Mouse (Mus musculus) heart, adult 2 months (tissue): ENCODE results near the gene Mllt3. TPM values are rescaled to one million over a fixed set of nuclear protein-coding genes. Genes with fewer than 3 reads are reported as not detected.

ENCODE experiments used
- DNase-seq, 2 experiments: peaks; one replicate each; pipeline ENCODE4 v3.0.0; 2021
- H3K27ac ChIP-seq: fragments of 200-600 bp; 2 replicates; pipeline ENCODE4 v1.8.1; 2022
- H3K27me3 ChIP-seq: fragments of 200-500 bp; 2 replicates; pipeline ENCODE4 v1.6.1; 2012; ENCODE audit warnings: mild to moderate bottlenecking, low read length, inconsistent platforms, mixed read lengths; ENCODE audit not compliant: control insufficient read depth, insufficient read depth
- H3K36me3 ChIP-seq: fragments of 200-500 bp; 2 replicates; pipeline ENCODE4 v1.6.1; 2012; ENCODE audit warnings: low read length, inconsistent platforms; ENCODE audit not compliant: control insufficient read depth, insufficient read depth
- H3K4me1 ChIP-seq: fragments of 200-500 bp; 2 replicates; pipeline ENCODE4 v1.6.1; 2011; ENCODE audit warnings: low read length; ENCODE audit not compliant: control insufficient read depth, insufficient read depth
- H3K4me3 ChIP-seq: fragments of 200-600 bp; 2 replicates; pipeline ENCODE4 v1.8.1; 2022
- H3K79me2 ChIP-seq: fragments of 200-500 bp; replicated peaks from 2 replicates; pipeline ENCODE4 v1.6.1; 2012; ENCODE audit warnings: mild to moderate bottlenecking, inconsistent platforms, low read length, moderate library complexity, mixed read lengths; ENCODE audit not compliant: control insufficient read depth, insufficient read depth
- H3K9ac ChIP-seq: fragments of 200-500 bp; 2 replicates; pipeline ENCODE4 v1.6.1; 2012; ENCODE audit warnings: low read depth, mild to moderate bottlenecking, control low read depth, inconsistent platforms, low read length, mixed read lengths
- CTCF ChIP-seq: fragments of 200-600 bp; IDR thresholded peaks from 2 replicates; pipeline ENCODE4 v1.8.1; 2022; ENCODE audit warnings: antibody characterized with exemption, mild to moderate bottlenecking, moderate library complexity
- EP300 ChIP-seq: fragments of 200-500 bp; IDR thresholded peaks from 2 replicates; pipeline ENCODE4 v1.6.1; 2011; ENCODE audit warnings: low read depth, low read length, control low read depth; ENCODE audit not compliant: insufficient read depth
- POLR2A ChIP-seq: fragments of 200-500 bp; IDR thresholded peaks from 2 replicates; pipeline ENCODE4 v1.6.1; 2011; ENCODE audit warnings: mild to moderate bottlenecking, low read depth, low read length, control low read depth; ENCODE audit not compliant: insufficient read depth
- WGBS: fragments of 180-500 bp; shearing (Covaris S2); methylation state at CpG from one replicate; pipeline ENCODE4 v1.1.7; 2018; 5-methylcytosine and 5-hydroxymethylcytosine counted together
- intact Hi-C: fragments of 180-260 bp; cut with DNase I; formaldehyde crosslinking; loops from one replicate; pipeline ENCODE4 v1.15.1; 2025
- polyA plus RNA-seq: library from polyadenylated mRNA; depleted of rRNA; stranded (reverse); fragments of >200 nt; gene quantifications from 2 replicates; pipeline ENCODE4 v1.2.3, GENCODE M21; 2012
- total RNA-seq, 2 experiments: library from RNA; stranded (reverse); gene quantifications; 2 replicates each; pipeline ENCODE4 v1.2.3; 2021

Mllt3 gene
- total and polyA plus RNA-seq, 3 experiments: 3.8 to 15.2 (median 11.0) TPM

- Histone ChIP-seq H3K4me3 (no peak overlapping the region), H3K27me3 (no peaks in the 10 kb centered on the region), H3K27ac (no peak overlapping the region), H3K36me3 (no peaks in the 10 kb centered on the region), H3K9ac (no peak overlapping the region), H3K79me2 (no peaks in the 10 kb centered on the region; the same call in 1 of the 2 replicates), H3K4me1 (no peaks in the 10 kb centered on the region)
- WGBS: 86% methylated on average over 2 of the region's 2 CpGs
- TF ChIP-seq EP300 (no peak), POLR2A (no peak)
- DNase-seq: no peak
- intact Hi-C loops: no loop called here
Observed at GRCm38 (mm10) chr4:87880297-87880696, 152.9 kb downstream of the Mllt3 start.

GRCm38 (mm10) chr4:87878701-87879100 lies 154.5 kb downstream of the Mllt3 start:
- Histone ChIP-seq H3K36me3 (no peaks in the 10 kb centered on the region), H3K79me2 (no peaks in the 10 kb centered on the region; the same call in 1 of the 2 replicates), H3K4me1 (no peaks in the 10 kb centered on the region), H3K27ac (no peak overlapping the region), H3K27me3 (no peaks in the 10 kb centered on the region), H3K9ac (no peak overlapping the region), H3K4me3 (no peak overlapping the region)
- TF ChIP-seq EP300: no peak
- TF ChIP-seq CTCF: no peak
- no peak for TF ChIP-seq POLR2A
- 76% methylated on average over 6 of the region's 6 CpGs for WGBS
- no peak for DNase-seq
- intact Hi-C loops: no loop called here

- Histone ChIP-seq H3K36me3 (no peaks in the 10 kb centered on the region), H3K79me2 (no peaks in the 10 kb centered on the region), H3K27ac (no peak overlapping the region), H3K9ac (no peak overlapping the region), H3K4me3 (no peak overlapping the region), H3K27me3 (no peaks in the 10 kb centered on the region), H3K4me1 (no peaks in the 10 kb centered on the region)
- 54% methylated on average over 2 of the region's 2 CpGs for whole genome bisulfite sequencing
- intact Hi-C loops: no loop called here
- no peak for DNase-seq
- no peak for TF ChIP-seq CTCF
- TF ChIP-seq EP300: no peak
- TF ChIP-seq POLR2A: no peak
Observed at GRCm38 (mm10) chr4:87870563-87870962, 162.6 kb downstream of the Mllt3 start.

DNA sequence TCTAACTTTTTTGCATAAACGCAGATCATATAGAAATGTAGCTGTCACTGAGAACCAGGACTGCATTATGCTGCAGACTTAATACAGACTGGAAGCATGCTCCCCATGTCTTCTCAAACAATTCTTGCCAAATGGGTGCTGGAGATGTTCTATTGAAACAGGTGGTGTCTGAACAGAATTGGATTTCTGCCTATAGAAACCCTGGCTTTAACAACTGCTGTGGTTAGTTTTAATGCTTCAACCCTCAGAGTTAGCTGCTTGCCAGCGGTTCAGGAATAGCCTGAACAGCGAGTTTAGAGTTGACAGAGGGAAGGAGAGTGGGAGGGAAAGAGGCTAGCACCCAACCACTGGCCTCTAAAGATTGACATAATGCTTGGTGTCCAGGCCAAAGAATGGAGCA lies 166.6 kb downstream of the Mllt3 start:
- Histone ChIP-seq H3K4me3 (no peak overlapping the region), H3K36me3 (no peaks in the 10 kb centered on the region), H3K27ac (no peak overlapping the region), H3K79me2 (no peaks in the 10 kb centered on the region), H3K9ac (no peak overlapping the region), H3K27me3 (no peaks in the 10 kb centered on the region), H3K4me1 (no peaks in the 10 kb centered on the region)
- intact Hi-C loops: no loop called here
- no peak for DNase-seq
- TF ChIP-seq POLR2A: no peak
- TF ChIP-seq CTCF: no peak
- no peak for TF ChIP-seq EP300
- 66% methylated on average over 3 of the region's 3 CpGs for WGBS

- intact Hi-C loops: no loop called here
- 83% methylated on average over 3 of the region's 3 CpGs for WGBS
- Histone ChIP-seq H3K4me1 (no peaks in the 10 kb centered on the region), H3K4me3 (no peak overlapping the region), H3K27ac (no peak overlapping the region), H3K36me3 (no peaks in the 10 kb centered on the region), H3K79me2 (no peaks in the 10 kb centered on the region), H3K9ac (no peak overlapping the region), H3K27me3 (no peaks in the 10 kb centered on the region)
- DNase-seq: no peak
- no peak for TF ChIP-seq EP300
- no peak for TF ChIP-seq POLR2A
- no peak for TF ChIP-seq CTCF
Observed at GRCm38 (mm10) chr4:87865848-87866247, 167.3 kb downstream of the Mllt3 start.

DNA sequence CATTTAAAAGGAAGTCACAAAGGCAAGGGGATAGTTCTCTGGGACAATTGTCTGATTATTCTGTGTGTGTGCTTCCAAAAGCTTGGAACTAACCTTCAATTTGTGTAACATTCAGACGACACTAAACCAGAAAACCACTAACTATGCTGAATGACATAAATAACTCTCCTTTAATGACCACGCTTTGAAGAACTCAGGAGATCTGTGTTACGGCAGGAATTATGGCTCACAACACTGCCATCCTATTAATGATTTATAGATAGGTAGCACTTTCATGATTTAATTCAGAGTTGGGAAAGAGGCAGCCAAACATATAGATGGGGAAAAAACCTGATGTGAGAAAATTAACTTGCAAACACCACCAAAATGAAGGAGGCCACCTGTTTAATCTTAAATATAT lies 168.1 kb downstream of the Mllt3 start:
- no peak overlapping the region for H3K4me3 ChIP-seq
- WGBS: 93% methylated on average over 3 of the region's 3 CpGs
- no peak for TF ChIP-seq EP300
- no peak for TF ChIP-seq POLR2A
- TF ChIP-seq CTCF: no peak
- intact Hi-C loops: no loop called here
- no peaks in the 10 kb centered on the region for H3K79me2 ChIP-seq
- no peak overlapping the region for H3K27ac ChIP-seq
- no peaks in the 10 kb centered on the region for H3K27me3 ChIP-seq
- no peaks in the 10 kb centered on the region for H3K4me1 ChIP-seq
- no peaks in the 10 kb centered on the region for H3K36me3 ChIP-seq
- H3K9ac ChIP-seq: no peak overlapping the region
- DNase-seq: no peak
